Mouse (Mus musculus) frontal cortex, adult (tissue): Measurements from ENCODE around the gene Plcb4.
A peak's percentile ranks its signal among the peaks of the same experiment; 100 is the strongest.
"Not testable (repeated sequence)": the region's sequence is repeated elsewhere in the genome, so short reads cannot be mapped to it uniquely, and the experiment has no call there.

ENCODE experiments used
- ATAC-seq: cut with Nextera tagmentation; 2 replicates; pipeline ENCODE4 v1.9.2; 2017; ENCODE audit warnings: mild to moderate bottlenecking, moderate library complexity, mixed read lengths; ENCODE audit not compliant: low TSS enrichment

Gene Plcb4

GRCm38 (mm10) chr2:135716180-135716579 is 57.4 kb downstream of the Plcb4 start:
- no peak for ATAC-seq

- no peak for ATAC-seq
Measured at GRCm38 (mm10) chr2:135717232-135718134, 58.7 kb downstream of the Plcb4 start.

- no peak for ATAC-seq
Measured at GRCm38 (mm10) chr2:135722109-135722508, 63.3 kb downstream of the Plcb4 start.

- ATAC-seq: no peak
Measured at GRCm38 (mm10) chr2:135723387-135723786, 64.6 kb downstream of the Plcb4 start.

- ATAC-seq: no peak
Measured at GRCm38 (mm10) chr2:135724489-135724888, 65.7 kb downstream of the Plcb4 start.

GRCm38 (mm10) chr2:135725362-135725761 is 66.6 kb downstream of the Plcb4 start:
- ATAC-seq: no peak

GRCm38 (mm10) chr2:135727088-135727487 is 68.3 kb downstream of the Plcb4 start:
- ATAC-seq: peak; percentile 72

- ATAC-seq: no peak
Measured at GRCm38 (mm10) chr2:135727925-135728324, 69.1 kb downstream of the Plcb4 start.

GRCm38 (mm10) chr2:135731591-135731990 is 72.8 kb downstream of the Plcb4 start:
- no peak for ATAC-seq

GRCm38 (mm10) chr2:135732651-135733050 is 73.8 kb downstream of the Plcb4 start:
- ATAC-seq: no peak

GRCm38 (mm10) chr2:135733926-135734510 is 75.2 kb downstream of the Plcb4 start:
- ATAC-seq: no peak; the same call in 1 of the 2 replicates

GRCm38 (mm10) chr2:135737506-135737905 is 78.7 kb downstream of the Plcb4 start:
- ATAC-seq: peak; percentile 98

GRCm38 (mm10) chr2:135738022-135738780 is 79.4 kb downstream of the Plcb4 start:
- not testable (repeated sequence) for ATAC-seq

GRCm38 (mm10) chr2:135738950-135739349 is 80.1 kb downstream of the Plcb4 start:
- ATAC-seq: no peak

- no peak for ATAC-seq
Measured at GRCm38 (mm10) chr2:135742954-135743700, 84.3 kb downstream of the Plcb4 start.

GRCm38 (mm10) chr2:135744711-135745110 is 85.9 kb downstream of the Plcb4 start:
- ATAC-seq: no peak

- ATAC-seq: no peak
Measured at GRCm38 (mm10) chr2:135745126-135745525, 86.3 kb downstream of the Plcb4 start.

GRCm38 (mm10) chr2:135748441-135748840 is 89.6 kb downstream of the Plcb4 start:
- ATAC-seq: no peak

- peak; percentile 94 for ATAC-seq
Measured at GRCm38 (mm10) chr2:135749606-135750005, 90.8 kb downstream of the Plcb4 start.

- no peak for ATAC-seq
Measured at GRCm38 (mm10) chr2:135750748-135751147, 91.9 kb downstream of the Plcb4 start.

GRCm38 (mm10) chr2:135755792-135756191 is 97.0 kb downstream of the Plcb4 start:
- no peak for ATAC-seq

- no peak for ATAC-seq
Measured at GRCm38 (mm10) chr2:135757478-135757877, 98.7 kb downstream of the Plcb4 start.
